Mouse (Mus musculus) CD4-positive, CD25-positive, alpha-beta regulatory T cell, adult 2 months (primary cell): ENCODE results near the gene Gm20388.

Experiments used
- DNase-seq: peaks from one replicate; pipeline ENCODE4 v3.0.0-alpha.2; 2012; ENCODE audit warnings: low read depth, low spot score

The Gm20388 gene

DNA sequence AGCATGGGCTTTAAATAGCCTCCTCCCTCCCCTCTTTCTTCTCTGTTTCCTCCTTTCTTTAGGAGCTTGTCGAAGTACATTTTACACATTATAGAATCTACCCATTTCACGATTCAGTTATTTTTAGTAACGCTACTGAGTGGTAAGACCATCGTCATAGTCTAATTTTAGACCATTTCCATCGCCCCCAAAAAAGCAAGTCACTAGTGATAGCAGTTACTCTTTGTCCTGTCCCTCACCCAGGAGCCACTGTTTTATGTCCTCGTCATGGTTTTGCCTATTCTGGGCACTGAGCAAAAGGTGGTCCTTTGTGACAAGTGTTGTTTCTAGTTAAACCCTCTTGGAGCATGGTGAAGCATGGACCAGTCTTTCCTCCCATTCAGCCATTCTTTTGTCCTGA is 209.3 kb downstream of the Gm20388 start:
- DNase-seq = no peak

DNA sequence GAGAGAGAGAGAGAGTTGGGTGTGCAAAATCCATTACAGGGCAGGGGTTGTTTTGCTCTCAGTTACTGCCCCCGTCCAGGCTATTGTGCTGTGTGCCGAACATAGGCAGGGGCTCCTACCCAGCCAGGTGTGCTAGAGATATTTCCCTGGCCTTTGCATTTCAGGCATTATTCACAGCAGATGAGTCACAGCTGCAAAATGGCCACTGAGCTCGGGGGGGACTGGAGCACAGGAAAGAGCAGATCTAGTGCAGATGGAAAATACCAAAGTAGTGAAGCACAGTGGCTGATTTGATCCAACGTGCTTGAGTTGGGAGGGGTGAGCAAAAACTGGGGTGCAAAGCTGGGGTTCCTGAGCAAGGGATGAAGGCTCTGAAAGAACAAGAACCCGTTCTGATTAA is 210.3 kb downstream of the Gm20388 start:
- DNase-seq = no peak

DNA sequence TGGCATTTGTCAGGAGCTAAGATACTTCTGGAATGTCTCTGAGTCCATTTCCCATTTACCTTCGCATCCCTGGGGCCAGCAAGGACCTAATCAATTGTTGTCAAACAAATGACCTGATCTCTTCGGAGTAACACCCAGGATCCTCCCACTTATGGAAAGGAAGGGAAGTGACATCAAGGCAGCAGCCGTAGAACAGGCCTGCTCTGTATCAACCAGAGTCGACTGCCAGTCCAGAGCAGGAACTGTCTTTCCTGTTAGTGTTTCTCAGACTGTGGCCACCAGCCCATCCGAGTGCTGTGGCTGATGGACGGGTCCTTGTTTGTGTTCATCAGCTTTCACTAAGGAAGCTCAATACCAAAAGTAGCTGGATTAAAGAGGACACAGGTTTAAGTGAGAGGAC is 213.6 kb downstream of the Gm20388 start:
- DNase-seq = no peak

DNA sequence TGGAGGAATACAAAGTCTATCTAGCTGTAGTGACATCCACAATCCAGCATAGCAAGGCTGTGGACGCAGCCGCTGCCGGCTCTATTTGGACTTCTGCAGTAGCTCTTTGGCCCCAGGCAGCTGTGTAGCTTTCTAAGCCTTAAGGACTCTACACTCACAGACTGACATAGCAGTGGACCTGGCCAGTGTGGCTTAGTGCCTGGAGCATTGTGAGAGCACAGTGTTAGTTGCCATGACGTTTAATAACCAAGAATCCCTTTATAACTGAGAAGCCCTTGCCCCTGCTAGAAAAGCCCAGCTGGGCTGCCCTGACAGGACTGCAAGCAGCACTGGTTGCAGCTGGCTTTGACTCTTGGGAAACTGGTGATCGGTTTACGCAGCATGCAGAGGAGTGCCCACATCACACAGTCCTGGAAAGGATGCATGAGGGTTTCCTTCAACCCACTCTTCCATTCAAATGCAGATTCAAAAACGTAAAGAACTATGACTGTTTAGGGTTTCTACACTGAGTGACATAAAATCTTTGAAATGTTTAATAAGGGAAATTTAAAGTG is 214.3 kb downstream of the Gm20388 start:
- no peak for DNase-seq

DNA sequence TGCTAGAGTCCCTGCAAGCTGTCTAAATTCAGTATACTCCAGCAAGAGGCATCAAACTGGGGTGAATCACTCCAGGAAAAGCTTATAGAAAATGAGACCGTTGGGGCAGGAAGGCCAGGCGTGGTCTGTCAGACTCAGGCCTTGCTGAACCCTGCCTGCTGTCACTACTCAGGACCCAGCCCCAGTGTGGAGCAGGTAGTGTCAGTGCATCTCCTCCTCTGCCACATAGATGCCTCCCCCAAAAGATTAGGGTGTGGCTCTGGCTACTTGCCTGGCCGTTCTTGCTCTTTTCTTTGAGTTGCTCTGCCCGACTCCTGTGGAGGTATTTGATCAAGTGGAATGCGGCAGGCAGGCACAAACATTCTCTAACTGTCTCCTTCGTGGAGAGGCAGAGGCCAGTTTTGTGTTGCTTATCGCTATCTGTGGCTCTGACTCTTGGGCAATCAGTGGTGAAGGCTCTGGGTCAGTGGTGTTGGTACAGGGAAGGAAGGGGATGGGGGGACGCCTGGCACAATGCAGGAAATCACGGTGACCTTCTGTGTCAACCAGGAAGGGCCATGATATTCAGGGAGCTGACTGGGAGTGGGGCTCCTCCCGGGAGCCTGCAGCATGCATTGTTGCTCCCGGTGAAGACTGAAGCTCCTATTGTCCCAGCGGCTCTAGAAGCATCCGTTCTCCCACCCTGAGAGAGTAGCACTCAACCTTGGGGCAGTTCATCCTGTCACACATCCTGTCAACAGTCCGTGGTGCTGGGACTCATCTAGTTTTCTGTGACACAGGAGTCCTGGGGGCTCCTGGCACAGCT is 215.9 kb downstream of the Gm20388 start:
- DNase-seq = no peak

DNA sequence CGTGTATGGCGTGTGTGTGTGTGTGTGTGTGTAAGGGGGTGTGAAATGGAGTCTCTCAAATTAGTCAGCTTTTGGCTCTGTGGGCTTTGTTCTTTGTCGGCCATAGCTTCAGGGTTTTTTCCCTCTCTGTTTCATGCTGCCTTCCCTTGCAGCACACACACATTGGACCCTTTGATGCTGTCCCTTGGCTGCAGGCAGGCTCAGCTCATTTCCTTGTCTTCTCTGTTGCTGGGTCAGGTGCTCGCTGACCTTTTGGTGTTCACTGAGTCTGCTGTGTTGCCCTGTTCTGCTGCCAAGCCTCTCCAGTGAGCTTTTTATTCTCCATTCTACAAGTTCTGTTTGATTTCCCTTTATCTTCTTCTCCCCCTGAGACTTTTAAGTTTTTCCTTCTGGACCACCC is 218.9 kb downstream of the Gm20388 start:
- no peak for DNase-seq

DNA sequence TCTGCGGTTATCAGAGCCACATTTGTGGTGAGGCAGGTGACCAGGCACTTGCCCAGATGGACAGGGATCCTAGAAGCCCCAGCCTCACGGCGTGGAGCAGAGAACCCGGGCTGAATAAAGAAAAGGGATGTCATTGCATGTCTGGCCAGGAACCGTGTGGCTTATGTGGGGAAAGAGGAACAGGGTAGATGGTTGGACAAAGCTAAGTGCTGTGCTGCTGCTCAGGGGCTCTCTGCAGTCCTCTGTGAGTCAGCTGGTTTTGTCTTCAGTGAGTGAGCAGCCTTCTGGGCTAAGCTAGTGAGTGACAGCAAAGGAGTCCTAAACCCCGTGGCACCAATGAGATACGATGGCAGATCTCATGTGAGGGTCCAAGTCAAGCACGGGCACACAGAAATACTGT is 220.5 kb downstream of the Gm20388 start:
- no peak for DNase-seq

DNA sequence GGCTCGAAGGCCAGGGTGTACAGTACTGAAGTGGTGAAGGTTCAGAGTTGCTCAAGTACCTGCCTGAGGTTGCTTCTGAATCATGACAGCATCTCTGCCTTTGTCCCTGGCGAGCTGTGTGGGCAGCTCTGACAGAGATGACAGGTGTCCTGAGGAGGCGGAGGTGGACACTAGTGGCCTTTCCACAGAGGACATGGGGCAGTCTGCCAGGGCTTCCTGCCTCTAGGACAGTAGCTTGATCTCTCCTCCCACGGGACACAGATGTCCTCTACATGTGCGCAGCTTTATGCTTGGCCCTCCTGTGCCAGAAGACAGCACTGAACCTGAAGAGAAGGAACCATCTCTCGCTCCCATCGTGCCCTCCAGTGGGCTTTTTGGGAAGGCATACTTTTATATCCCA is 222.5 kb downstream of the Gm20388 start:
- no peak for DNase-seq

DNA sequence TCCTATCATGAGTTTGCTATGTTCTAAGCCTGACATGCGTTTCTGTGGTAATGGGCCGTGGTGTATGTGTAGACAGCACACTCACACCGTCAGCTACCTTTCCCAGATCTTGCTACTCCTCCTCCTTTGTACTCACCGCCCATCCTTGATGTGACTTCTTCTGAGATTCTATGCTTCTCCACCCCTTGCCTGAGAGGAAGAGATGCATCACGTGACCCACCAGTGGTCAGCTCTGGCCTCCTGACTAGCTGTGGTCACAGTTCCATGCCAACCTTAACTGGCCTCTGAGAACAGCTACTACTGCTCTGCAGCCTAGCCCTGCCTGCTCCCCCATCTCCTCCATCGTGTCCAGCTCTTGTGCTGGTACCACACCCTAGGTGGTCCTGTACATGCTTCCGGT is 225.0 kb downstream of the Gm20388 start:
- DNase-seq = no peak

DNA sequence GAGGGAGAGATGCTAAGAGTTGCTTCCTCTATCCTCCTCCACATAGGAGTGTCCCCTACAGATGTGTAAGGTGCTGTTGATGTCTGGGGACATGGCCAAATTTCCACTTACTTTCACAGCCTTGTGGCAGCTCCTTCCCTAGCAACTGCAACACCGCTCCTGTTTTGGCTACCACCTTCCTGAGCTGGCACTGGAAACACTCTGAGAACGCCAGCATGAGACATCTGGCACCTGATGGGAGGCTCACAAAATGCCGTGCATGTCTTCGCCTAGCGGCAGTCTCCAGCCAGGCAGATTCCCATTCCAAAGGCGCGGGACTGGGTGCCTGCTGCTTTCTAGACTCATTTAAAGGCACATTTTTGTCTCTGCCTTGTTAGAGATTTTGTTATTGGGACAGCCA is 226.0 kb downstream of the Gm20388 start:
- DNase-seq = no peak

DNA sequence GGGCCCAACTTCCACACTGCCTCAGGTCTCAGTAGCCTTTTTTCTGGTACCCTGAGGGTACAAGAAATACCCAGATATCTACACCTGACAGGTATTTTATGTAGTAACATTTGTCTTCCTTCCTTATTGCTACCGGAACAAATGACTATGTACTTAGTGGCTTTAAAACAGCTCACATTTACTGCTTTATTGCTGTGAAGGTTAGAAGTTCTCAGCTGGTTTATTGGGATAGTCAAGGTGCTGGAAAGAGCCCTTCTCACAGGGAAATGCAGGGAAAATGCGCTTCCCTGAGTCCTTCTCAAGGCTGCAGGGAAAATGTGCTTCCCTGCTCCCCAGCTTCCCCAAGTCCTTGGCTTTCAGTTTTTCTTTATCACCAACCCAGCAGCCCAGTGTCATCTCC is 228.3 kb downstream of the Gm20388 start:
- no peak for DNase-seq

DNA sequence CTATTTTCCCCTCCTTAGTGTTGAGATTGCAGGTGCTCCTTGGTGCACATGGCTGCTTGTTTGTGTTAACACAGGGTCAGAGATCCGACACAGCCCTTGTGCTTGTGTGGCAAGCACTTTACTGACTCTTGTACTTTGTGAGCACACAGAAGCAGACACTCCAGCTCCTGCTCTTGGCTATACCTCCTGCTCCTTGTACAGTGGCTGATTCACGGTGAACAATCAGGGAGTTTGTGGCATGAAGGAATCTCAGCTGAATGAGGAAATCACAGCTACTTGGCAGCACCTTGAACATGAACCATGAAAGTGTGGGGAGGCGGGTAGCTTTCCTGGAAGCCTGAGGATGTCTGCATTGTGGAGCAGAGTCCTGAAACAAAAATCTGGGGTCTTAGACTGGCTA is 230.1 kb downstream of the Gm20388 start:
- no peak for DNase-seq

DNA sequence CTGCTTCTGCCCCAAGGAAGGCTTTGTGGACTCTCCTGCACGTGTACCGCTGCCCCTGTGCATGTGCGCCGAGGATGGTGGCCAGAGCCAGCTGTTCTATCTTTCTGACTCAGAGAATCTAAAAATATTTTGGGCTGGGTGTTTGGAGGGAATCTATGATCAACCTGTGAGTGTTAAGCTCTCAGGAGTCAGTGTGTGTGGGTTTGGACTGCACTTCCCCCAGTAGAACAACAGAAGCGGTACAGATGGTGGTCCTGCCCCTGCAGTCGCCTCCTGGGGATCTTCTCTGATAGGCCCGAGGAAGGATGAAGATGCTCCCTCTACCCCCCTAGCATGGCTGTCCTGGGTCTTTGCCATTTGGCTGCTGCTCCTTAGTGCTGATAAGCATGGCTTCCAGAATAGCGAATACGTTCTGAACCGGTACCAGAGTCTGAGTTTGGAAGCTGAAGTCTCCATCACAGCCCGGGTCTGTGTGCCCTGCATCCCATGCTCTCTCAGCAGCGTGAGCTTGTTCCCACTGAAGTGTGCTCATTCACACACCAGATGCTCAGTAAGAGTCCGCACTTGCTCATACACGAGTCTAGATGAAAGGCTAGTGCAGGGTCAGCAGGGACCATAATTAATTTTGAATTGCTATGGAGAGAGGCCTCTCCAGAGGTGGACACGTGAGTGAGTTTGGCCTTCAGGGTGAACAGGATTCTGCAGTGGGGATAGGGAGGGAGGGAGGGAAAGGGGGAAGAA is 233.4 kb downstream of the Gm20388 start:
- DNase-seq = no peak

DNA sequence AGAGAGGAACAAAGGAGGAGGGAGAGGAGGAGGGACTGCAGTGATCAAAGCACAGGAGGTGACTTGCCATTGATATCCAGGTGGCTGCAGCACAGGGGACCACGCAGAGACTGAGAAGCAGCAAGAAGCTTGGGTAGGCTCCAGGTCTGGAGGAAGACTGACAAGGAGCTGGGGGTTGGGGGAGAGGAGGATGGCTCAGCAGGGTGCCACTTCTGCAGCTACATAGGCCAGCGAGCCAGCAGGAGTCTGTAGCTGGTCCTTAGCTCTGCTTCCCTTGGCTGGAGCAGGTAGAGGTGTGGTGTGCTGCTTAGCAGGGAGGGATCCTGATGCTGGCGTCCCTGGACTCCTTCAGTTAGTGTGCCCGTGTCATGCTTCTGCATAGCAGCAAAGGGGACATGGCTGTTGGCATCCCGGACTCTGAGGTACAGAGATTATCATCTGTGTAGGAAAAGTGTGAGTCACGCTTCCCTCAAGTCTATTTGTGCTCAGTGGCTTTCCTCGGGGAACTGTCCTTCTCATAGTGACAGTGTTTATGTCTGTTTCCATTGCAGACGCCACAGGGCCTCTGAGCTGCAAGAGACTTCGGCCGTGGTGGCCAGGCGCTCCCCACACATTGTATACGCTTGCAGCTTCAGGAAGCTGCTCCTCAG is 234.1 kb downstream of the Gm20388 start:
- DNase-seq = no peak

DNA sequence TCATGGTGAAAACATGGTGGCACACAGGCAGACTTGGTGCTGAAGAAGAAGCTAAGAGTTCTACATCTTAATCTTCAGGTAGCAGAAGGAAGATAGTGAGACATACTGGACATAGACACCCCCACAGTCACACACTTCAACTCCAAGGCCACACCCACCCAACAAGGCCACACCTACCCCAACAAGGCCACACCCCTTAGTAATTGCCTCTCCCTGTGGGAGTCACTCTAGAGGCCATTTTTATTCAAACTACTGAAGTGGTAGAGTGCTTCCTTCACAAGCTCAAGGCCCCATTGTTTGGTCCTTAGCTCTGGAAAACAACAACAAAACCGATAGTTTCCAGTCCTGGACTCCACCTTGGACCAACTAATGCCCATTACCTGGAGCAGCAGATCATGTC is 235.4 kb downstream of the Gm20388 start:
- no peak for DNase-seq

DNA sequence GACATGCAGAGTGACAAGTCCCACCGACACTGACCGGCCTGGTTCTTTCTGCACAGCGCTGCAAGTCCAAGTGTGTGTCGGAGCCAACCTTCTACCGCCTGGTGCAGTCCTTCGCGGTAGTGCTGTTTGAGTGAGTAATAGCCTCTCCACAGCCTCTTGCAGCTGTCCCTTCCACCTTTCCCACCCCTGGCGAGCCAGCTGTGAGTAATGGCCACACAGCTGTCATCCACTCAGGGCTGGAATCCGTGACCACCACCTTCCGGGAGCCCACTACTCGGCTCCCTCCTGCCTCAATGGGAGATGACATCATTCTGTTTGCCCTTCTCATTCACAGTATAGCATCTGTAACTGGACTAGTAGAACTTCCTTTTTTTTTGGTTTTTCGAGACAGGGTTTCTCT is 239.4 kb downstream of the Gm20388 start:
- DNase-seq = no peak

DNA sequence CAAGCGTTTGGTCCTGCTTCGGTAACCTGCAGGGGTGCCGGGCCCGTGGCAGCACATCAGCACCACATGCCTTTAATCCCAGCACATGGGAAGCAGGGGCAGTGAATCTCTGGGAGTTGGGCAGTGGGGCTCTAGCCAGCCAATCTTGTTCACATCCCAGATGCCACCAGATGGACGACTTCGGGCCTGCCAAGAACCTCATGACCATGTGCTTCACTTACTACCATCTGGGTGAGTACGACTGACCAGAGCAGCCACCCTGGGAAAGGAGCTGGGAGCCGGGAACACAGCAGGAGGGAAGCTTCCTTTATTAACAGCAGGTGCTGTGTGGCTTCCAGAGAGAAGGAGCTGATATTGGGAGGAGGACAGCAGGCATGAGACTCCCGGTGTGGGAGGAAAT is 240.5 kb downstream of the Gm20388 start:
- DNase-seq = no peak

DNA sequence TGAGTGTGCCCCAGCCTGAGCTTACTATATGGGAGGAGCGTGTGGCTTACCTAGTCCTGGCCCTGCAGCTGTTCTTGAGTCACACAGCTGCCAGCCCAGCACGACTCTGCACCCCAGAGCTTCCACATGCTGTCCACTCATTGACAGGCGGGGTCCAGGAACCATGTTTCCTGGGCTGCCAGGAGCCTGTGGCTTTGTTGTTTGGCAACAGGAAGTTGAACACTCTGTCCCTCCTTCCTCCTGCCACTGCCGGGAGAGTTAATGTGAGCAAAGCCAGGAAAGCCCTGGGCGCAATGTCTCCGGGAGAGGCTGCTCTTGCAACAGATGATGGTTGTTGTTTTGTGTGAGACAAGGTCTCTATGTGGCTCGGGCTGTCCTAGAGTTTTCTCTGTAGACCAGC is 242.0 kb downstream of the Gm20388 start:
- no peak for DNase-seq

DNA sequence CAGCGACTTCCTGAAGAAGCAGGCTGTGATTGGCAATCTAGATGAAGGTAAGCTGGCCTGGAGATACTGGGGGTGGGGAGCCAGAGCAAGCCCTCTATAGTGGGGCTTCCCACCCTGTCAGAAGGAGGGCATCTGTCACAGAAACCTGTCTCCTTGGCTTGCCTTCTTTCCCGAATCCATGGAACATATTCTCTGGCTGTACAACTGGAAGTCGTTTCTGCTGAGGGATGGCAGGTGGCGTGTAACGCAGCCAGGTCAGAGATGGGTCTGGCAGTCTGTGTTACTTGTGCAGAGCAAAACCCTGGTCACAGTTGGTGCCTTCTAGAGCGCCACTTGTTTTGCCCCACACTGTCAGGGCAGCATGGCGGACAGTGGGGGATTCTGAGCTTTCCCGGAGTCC is 249.7 kb downstream of the Gm20388 start:
- no peak for DNase-seq

DNA sequence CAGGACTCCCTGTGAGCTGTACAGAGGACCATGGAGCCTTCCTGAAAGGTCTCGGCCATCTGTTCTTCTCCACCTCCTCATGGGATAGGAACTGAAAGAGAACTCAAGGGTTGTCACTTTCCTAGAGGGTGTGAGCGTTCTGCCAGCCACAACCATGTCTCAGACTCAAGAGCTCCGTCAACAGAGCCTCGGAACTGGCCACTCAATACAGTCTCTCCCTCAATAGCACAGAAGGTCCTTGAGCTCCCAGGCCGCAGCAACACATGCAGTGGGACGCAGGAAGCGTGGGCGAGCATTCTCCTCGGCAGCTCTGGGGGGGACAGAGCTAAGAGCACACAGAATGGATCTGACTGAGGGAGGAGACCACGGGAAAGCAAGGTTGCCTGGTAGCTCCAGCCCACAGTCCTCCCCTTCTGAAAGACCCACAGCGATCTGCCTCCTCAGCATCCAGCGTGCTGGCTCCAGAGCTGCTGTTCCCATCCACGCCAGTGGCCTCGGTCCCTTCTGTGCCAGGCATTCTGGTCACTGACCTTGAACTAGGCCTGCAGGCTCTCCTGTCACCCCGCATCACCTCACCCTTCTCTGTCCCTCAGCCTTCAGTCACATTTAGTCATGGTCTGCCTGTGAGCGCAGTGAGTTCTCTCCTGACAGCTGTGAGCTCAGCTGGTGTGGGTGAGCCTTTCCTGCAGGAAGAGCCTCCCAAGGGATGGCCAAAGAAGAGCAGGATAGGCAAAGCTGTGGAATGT is 251.2 kb downstream of the Gm20388 start:
- no peak for DNase-seq

DNA sequence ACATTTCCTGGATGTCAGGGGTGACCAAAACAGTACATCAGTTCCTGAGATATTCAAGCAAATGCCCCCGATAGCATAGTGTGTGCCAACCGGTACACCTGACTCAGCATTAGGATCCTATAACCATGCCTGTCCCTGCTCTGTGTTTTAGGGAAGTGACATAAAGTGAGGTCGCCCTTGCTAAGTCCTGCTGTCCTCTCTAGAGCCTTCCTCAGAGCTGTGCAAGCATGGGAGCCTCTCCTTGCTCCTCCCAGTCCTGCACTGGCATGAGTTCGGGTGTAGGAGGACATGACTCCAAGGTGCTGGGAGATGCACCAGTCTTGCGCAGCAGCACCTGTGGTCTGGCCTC is 251.7 kb downstream of the Gm20388 start:
- DNase-seq = no peak

DNA sequence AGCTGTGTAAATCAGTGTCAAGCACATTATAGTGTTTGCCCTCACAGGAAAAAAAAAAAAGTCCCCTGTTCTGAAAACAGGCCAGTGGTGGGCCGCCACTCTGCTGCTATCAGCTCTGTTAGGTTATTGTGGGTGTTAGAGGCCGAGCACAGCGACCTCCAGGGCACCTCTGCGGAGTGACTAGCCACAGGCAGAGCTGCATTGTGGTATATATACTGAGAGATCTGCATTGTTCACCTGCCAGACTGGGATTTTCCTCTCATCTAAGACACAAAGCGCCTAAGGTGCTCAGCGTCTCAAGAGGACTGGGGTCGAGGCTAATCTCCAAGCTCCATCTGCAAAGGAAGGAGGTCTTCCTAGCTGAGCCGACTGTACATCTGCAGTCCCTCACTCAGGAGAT is 252.7 kb downstream of the Gm20388 start:
- no peak for DNase-seq
